Mouse (Mus musculus) erythroid progenitor cell, adult 5-6 weeks (primary cell): ENCODE data around the gene Ndufb4. TPM values are rescaled to one million over a fixed set of nuclear protein-coding genes. Genes with fewer than 3 reads are reported as not detected.
"Not testable (repeated sequence)": the region's sequence is repeated elsewhere in the genome, so short reads cannot be mapped to it uniquely, and the experiment has no call there.

Source experiments
- ATAC-seq: replicated peaks from 2 replicates; pipeline ENCODE4 v1.8.0; 2016; ENCODE audit warnings: moderate number of reproducible peaks, mild to moderate bottlenecking, moderate TSS enrichment, inconsistent platforms; ENCODE audit not compliant: poor library complexity, low FRiP score, severe bottlenecking
- total RNA-seq, 2 experiments: library from RNA; stranded (forward) in 1 of 2; stranded (reverse) in 1 of 2; fragments of 150-400 nt in 1 of 2; fragments of 186-747, 209-891 nt in 1 of 2; gene quantifications; 2 replicates each; pipeline versions ENCODE4 v1.2.3 to v1.2.4; 2015 to 2017; ENCODE audit warnings: low replicate concordance in 2 of 2

Gene Ndufb4
- total RNA-seq (2015; ENCODE audit: low replicate concordance): 10.5 and 28.9 TPM in 2 replicates
- 5.6 and 26.3 TPM in 2 replicates for total RNA-seq (2017; ENCODE audit: low replicate concordance)

GRCm38 (mm10) chr16:37653731-37654657 lies at the start of gene Ndufb4:
Gene Ndufb4 (minus strand): TSS chr16:37654453.
- peak; percentile 98 for ATAC-seq

DNA sequence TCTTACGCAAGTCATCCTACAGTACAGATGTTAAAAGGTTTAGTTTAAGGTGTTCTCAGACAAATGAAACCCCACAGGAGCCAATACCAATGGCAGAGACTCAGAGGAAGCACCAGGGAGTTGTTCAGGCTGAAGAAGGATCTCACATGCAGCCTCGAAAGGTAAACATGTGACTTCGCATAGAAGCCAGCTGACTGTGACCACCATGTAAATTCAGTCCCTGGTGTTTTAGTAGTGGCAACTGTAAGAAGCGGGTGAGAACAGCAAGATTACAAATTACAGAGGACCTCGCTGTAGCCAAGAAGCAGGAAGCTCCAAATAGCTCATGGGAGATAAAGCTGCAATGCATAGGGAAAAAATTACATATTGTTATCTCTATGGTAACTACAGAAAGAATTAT lies 49.6 kb upstream of the Ndufb4 start:
- no peak for ATAC-seq

GRCm38 (mm10) chr16:37700071-37700470 lies 45.8 kb upstream of the Ndufb4 start:
- not testable (repeated sequence) for ATAC-seq

- no peak for ATAC-seq
Measured at GRCm38 (mm10) chr16:37698767-37699166, 44.5 kb upstream of the Ndufb4 start.

- no peak for ATAC-seq
Measured at GRCm38 (mm10) chr16:37697271-37697670, 43.0 kb upstream of the Ndufb4 start.

DNA sequence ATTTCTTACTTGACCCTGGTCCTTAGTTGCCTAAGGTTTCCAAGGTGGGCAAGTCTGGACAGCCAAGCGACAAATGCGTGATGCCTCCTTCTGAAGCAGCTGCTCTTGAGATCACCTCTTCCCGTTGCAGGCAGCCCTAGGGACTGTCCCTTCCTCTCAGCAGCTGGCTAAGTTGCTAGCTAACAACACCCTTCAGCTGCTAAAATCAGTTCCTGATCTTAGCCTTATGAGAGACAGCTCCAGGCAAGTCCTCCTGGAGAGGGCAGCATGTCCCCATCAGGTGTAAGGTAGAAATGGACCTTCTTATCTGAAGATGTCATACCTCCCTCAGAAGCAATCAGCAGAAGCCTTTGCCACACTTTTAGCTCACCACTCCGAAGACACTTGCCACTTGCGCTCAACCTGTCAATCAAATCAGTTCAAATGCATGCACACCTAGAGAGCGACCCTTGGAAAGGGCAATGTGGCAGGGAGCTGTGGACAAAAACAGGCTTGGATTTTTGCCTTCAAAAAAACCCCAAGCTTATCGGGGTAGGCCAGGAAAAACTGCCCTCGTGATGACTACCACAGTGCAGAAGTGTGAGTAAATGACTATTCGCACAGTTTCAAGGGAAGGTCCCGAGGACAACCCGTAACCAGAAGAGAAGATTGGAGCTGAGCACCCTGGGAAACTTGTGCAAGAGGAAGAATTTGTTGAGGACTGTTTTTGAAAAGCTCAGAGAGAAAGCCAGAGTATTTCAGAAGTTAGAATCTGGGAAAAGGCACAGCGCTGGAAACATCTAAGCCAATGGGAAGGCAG lies 36.9 kb upstream of the Ndufb4 start:
- no peak for ATAC-seq

DNA sequence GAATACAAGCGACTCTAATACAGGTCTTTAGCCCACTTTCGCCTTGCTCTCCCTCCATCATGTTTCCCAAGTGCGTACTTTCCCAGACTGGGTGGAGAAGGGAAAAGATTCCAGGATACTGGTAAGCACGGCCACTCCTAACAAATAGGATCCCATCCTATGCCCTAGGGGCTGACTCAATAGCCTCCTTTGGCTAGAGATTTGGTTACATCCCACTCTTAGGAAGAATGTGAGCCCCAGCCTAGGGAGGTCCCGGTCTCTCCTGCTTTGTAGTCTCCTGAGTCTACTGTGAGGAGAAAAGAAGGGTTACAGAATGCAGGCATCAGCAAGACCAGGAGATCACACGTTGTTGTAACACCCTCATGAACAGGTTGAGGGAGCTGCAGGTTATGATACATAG lies 36.2 kb upstream of the Ndufb4 start:
- no peak for ATAC-seq

DNA sequence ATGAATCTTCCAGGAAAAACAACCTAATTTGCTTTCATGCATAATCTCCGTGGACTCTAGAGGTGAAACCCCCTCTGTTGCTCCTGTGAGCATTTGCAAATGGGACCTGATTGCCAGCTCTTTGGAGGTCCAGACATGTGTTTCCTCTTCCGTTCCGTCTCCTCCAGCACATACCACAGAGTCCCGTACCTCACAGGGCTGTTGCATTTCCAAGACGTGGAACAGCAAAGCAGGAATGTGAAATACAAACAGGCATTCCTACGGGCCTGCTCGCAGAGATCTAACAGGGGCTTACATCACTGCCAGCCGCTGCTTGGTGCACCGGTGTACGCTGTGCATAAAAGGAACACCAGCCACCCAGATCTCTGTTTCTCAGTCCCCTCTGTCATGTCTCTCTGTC lies 35.7 kb upstream of the Ndufb4 start:
- ATAC-seq: no peak

GRCm38 (mm10) chr16:37689251-37689926 lies 35.1 kb upstream of the Ndufb4 start:
- ATAC-seq: no peak

- ATAC-seq: no peak
Measured at GRCm38 (mm10) chr16:37688181-37688580, 33.9 kb upstream of the Ndufb4 start.

DNA sequence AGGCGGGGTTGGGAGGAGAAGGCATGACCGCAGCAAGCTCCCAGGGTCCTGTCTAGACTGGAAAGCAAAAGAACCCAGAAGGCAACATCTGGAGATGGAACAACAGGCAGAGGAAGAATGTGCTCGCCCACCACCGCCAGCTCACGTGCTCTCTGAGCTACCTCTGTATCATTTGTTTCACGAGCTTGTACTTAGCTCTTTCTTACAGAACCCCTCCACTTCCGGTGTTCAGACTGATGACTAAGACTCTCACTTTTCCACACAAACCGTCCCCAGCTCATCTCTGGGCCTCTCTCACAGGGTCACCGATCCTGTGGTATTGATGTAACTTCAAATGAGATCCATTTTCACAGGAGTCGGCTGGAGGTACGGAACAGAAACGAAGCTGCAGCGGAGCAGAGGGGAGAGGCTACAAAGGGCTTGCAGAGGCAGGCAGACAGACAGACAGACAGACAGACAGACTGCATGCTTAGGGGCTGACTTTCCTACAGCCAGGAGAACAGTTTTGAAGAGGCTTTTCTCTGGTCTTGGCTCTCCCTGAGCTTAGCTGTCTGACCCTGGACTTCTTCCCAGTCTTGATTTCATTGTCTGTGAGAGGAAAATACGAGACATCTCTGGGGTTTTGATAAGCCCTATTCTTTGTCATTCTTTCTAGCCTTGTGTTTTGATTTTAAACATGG lies 33.2 kb upstream of the Ndufb4 start:
- ATAC-seq: no peak

DNA sequence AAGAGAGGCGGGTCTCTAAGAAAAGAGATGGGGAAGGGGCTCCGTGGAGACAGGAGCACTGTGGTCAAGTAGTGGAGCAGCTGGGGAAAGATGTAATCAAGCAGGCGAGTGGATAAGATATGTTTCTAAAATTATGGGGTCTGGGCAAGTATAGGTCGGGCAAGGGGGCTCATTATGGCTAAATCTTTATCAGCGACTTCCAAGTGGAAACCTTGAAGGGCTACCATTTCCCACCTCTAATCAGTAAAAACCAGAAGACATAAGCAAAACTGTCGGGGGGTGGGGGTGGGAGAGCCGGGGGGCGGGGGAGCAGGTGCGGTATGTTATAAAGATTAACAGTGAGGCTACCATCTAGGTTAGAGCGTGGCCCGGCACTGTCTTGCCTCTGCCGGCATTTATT lies 32.6 kb upstream of the Ndufb4 start:
- no peak for ATAC-seq

DNA sequence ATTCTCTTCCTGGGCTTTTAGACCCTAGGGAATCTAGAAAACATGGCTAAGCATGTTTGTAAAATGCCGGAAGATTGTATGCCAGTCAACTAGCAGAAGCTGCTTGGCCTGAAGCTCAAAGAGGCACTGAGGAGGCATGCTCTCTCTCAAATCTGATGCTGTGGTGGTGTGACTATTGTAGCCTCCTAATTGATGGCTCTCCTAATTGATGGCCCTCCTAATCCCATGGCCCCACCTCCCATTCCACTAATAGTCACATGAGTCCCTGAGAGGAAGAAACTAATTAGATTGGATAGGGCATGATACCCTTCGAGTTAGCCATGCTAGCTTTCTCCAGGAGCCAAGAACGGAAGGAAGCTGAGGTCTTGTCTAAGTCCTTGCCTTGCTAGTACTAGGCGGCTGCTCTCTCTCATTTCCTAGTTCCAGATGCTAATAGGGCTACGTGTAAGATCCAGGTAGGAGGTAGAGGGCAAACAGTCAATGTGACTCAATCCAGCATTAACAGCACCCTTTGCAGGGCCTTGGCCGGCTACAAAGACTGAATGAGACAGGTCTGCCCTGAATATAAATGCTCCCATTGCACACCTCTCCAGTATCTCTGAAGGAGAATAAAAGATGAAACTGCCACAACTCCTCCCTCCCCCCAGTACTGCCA lies 31.8 kb upstream of the Ndufb4 start:
- no peak for ATAC-seq

DNA sequence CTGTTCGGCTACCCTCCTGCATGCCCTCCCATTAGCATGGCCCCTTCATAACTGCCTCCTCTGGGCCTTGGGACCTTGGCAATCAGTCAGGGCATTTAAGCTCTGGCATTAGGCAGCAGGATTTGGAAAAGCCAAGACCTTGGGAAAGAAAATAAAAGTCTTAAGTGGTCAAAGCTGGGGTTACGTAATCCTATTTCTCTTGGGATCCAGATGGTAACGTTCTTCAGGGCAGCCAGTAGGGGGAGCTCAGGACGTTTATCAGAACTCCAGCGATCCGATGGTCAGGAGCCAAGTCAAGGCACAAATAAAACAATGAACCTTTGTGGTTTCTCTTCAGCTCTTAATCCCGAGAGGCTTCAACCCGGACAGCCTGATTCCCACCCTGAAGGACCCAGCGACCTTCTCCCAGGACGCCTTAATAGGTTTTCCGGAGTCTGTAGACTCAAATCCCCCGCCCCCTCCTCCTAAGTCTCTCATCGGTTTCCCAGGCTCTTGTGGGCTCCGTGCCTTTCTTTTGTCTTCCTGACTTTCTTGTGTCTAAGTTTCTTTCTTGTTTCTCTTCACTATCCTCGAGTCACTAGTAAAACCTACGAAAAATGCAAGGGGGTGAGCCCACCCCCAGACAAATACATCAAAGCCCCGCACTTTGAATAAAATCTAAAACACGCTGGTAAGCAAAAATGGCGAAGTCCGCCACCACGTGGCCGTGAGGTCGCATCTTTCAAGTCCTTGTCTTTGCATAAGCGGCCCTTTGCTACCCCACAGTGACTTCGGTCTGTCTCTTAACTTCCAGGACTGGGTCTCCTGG lies 30.6 kb upstream of the Ndufb4 start:
- ATAC-seq: peak; percentile 87

DNA sequence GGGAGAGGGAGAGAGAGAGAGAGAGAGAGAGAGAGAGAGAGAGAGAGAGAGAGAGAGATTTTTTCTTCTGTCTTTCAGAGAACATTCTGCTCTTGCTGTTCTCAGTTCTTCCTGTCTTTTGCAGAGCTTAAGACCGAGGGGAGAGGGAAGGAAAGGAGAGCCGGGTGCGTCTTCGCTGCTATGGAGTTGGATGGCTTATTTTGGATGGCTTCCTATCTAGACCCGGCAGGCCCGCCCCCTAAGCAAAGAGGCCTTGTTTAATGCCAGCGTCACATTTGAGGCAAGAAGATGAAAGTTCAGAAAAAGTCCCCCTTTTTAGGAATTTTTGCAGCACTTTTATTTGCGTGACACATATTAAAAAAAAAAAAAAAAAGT lies 30.0 kb upstream of the Ndufb4 start:
- ATAC-seq: no peak

- ATAC-seq: no peak
Measured at GRCm38 (mm10) chr16:37683154-37684130, 29.2 kb upstream of the Ndufb4 start.

GRCm38 (mm10) chr16:37682309-37682975 lies 28.2 kb upstream of the Ndufb4 start:
- ATAC-seq: 0 out of 2 replicates have a peak, but pooled peaks have one; percentile 50
